Mouse (Mus musculus): Measurements from ENCODE around the gene Traf3ip2. TPM values are rescaled to one million over a fixed set of nuclear protein-coding genes. Genes with fewer than 3 reads are reported as not detected.
A peak's percentile ranks its signal among the peaks of the same experiment; 100 is the strongest.

Traf3ip2 gene
- polyA plus RNA-seq, 1 experiment from 2014 or later, result 8.3 TPM

DNA sequence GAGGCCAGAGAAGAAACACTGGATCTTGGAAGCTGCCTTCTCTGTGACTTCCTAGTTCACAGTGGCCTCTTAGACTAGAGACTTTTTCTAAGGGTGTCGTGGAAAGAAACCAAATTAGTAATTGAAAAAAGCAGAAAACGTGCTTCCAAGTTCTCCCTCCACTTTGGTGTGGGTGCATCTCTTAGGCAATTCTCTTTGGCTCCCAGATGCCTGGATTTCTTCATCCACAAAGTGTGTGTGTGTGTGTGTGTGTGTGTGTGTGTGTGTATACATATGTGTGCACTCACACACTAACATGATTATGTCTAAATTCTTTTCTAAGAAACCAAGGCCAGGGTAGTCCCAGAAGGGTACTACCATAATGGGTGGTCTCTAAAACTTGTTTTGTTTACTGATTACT lies 1.2 kb downstream of the Traf3ip2 start:
- WGBS, result 37% methylated on average over 2 of the region's 2 CpGs
- Histone ChIP-seq H3K9ac (no peak overlapping the region), H3K4me1 (replicated peaks; ENCODE audit: control insufficient read depth, insufficient read depth, low read length) (peaks cover 19% of the 10 kb centered on the region), H3K4me3 (replicated peaks; ENCODE audit: low read length) (no peak overlapping the region), H3K4me2 (replicated peaks) (no peak overlapping the region), H3K36me3 (replicated peaks; ENCODE audit: control insufficient read depth, insufficient read depth) (no peaks in the 10 kb centered on the region), H3K27me3 (ENCODE audit: control insufficient read depth, insufficient read depth, low read length) (no peaks in the 10 kb centered on the region), H3K9me3 (ENCODE audit: control insufficient read depth, low read length) (no peaks in the 10 kb centered on the region), H3K27ac (no peak overlapping the region)
- DNase-seq (ENCODE audit: low spot score) (no peak), ATAC-seq (ENCODE audit: low FRiP score) (no peak)

DNA sequence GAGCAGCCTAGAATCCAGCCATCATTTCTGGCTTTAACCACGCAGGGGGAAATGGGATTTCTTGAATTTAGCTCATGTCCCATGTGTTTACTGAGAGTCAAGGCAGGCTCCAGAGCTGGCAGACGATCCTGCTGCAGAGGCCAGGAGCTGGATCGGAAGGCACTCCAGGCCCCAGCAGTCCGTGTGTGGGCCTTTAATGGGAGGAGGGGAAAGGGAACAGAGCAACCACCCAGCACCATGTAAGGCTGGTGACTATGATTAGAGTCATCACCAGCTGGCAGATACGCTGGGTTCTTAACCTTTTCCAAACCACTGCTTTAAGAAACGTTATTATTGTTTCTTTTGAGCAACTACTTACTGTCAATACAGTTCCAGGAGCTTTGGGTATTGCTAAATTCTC lies 1.9 kb downstream of the Traf3ip2 start:
- no peak overlapping the region; the same call in 1 of the 2 replicates for H3K27ac ChIP-seq

DNA sequence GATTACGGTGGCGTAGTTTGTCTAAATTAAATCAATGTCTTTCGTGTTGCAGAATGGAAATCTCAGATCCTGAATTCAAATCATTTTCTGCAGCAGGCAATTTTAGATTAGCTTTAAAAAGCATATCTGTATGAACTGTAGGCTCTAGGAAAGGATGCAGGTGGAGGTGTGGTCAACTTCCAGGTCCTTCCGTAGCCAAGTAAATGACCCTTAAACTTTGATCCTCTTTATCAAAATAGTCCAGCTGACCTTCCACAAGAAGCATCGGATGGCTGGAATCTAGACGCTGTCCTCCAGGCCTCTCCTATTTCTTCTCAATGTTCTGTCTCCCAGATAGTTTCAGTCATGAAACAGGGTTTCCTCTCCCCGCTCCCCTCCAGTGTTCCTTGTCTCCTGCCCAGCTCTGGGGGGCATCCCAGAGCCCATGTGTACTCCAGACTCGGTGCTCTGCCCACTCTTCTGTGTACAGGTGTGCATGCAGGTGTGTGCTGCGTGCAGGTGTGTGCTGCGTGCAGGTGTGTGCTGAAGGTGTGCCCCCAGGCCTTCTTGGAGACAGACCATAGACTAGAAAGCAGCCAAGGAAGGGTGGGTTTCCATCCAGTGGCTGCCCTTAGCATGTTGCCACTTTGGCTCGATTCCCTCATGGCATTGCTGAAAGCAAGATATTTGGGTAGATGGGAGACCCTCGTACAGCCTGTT lies 2.9 kb downstream of the Traf3ip2 start:
- Histone ChIP-seq H3K4me3 (replicated peaks; ENCODE audit: low read length) (no peak overlapping the region), H3K27ac (no peak overlapping the region), H3K4me1 (replicated peaks; ENCODE audit: control insufficient read depth, insufficient read depth, low read length) (peaks cover 19% of the 10 kb centered on the region), H3K4me2 (replicated peaks) (no peak overlapping the region), H3K9me3 (ENCODE audit: control insufficient read depth, low read length) (no peaks in the 10 kb centered on the region), H3K9ac (no peak overlapping the region), H3K27me3 (ENCODE audit: control insufficient read depth, insufficient read depth, low read length) (no peaks in the 10 kb centered on the region), H3K36me3 (replicated peaks; ENCODE audit: control insufficient read depth, insufficient read depth) (no peaks in the 10 kb centered on the region)
- DNase-seq (ENCODE audit: low spot score), result no peak
- 88% methylated on average over 12 of the region's 12 CpGs for WGBS
- no peak for ATAC-seq (ENCODE audit: low FRiP score)

More for the DNA sequence above, 1.9 kb downstream of the Traf3ip2 start:
- ATAC-seq (ENCODE audit: low FRiP score) (peak; percentile 50; the same call in 1 of the 2 replicates), DNase-seq (ENCODE audit: low spot score) (no peak)
- 21% methylated on average over 6 of the region's 6 CpGs for WGBS
- no peak overlapping the region for H3K9ac ChIP-seq
- H3K27me3 ChIP-seq (ENCODE audit: control insufficient read depth, insufficient read depth, low read length), result no peaks in the 10 kb centered on the region
- no peaks in the 10 kb centered on the region for H3K9me3 ChIP-seq (ENCODE audit: control insufficient read depth, low read length)
- H3K4me3 ChIP-seq (replicated peaks; ENCODE audit: low read length), result no peak overlapping the region
- H3K4me1 ChIP-seq (replicated peaks; ENCODE audit: control insufficient read depth, insufficient read depth, low read length), result peaks cover 19% of the 10 kb centered on the region
- no peaks in the 10 kb centered on the region for H3K36me3 ChIP-seq (replicated peaks; ENCODE audit: control insufficient read depth, insufficient read depth)
- H3K4me2 ChIP-seq (replicated peaks), result no peak overlapping the region

DNA sequence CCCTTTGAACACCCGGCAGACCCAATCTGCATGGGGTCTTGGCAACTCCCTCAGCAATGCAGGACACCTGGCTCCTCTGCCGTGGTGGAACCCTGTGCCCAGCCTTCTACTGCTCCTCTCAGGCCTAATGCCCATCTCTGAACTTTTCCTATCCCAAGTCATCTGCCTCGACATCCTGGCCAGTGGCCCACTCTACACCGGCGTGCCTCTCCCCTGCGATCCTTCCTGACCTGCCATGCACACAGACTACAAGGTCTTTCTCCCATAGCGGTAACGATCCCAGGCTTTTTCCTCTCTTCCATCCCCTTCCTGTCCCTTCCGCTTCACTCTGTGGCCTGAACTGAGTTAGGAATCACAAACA lies 3.5 kb downstream of the Traf3ip2 start:
- DNase-seq (ENCODE audit: low spot score), result no peak
- Histone ChIP-seq H3K27ac (no peak overlapping the region), H3K4me2 (replicated peaks) (no peak overlapping the region), H3K27me3 (ENCODE audit: control insufficient read depth, insufficient read depth, low read length) (no peaks in the 10 kb centered on the region), H3K4me3 (replicated peaks; ENCODE audit: low read length) (no peak overlapping the region), H3K4me1 (replicated peaks; ENCODE audit: control insufficient read depth, insufficient read depth, low read length) (peaks cover 19% of the 10 kb centered on the region), H3K9me3 (ENCODE audit: control insufficient read depth, low read length) (no peaks in the 10 kb centered on the region), H3K36me3 (replicated peaks; ENCODE audit: control insufficient read depth, insufficient read depth) (no peaks in the 10 kb centered on the region), H3K9ac (no peak overlapping the region)
- ATAC-seq (ENCODE audit: low FRiP score), result no peak
- WGBS, result 89% methylated on average over 9 of the region's 9 CpGs

DNA sequence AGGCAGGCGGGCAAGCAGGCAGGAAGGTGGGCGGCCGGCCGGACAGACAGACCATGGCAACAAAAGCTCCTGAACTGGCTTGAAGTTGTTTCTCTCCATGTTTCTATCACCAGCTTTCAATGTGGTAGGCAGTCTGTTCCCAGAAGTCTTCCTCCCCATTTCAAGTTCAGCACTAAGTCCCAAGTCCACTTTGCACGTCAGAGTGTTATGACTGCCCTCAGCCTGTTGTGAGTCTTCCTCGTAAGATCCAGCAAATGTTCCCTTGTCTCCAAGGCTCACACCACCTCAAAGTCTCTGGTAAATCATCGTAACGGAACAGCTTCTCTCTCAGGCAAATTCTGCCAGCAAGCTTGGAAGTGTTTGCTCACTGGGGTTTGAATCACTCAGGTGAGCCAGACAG lies 3.9 kb downstream of the Traf3ip2 start:
- Histone ChIP-seq H3K9me3 (ENCODE audit: control insufficient read depth, low read length) (no peaks in the 10 kb centered on the region), H3K27me3 (ENCODE audit: control insufficient read depth, insufficient read depth, low read length) (no peaks in the 10 kb centered on the region), H3K36me3 (replicated peaks; ENCODE audit: control insufficient read depth, insufficient read depth) (peaks cover 3% of the 10 kb centered on the region; the same call in 1 of the 2 replicates), H3K27ac (no peak overlapping the region), H3K4me1 (replicated peaks; ENCODE audit: control insufficient read depth, insufficient read depth, low read length) (peaks cover 19% of the 10 kb centered on the region), H3K4me2 (replicated peaks) (no peak overlapping the region), H3K9ac (no peak overlapping the region), H3K4me3 (replicated peaks; ENCODE audit: low read length) (no peak overlapping the region)
- ATAC-seq (ENCODE audit: low FRiP score) (no peak), DNase-seq (ENCODE audit: low spot score) (no peak)
- 91% methylated on average over 8 of the region's 8 CpGs for WGBS

GRCm38 (mm10) chr10:39618431-39618830 lies 5.7 kb downstream of the Traf3ip2 start:
- ATAC-seq (ENCODE audit: low FRiP score), result no peak
- H3K9me3 ChIP-seq (ENCODE audit: control insufficient read depth, low read length), result no peaks in the 10 kb centered on the region
- no peak overlapping the region for H3K9ac ChIP-seq
- H3K27me3 ChIP-seq (ENCODE audit: control insufficient read depth, insufficient read depth, low read length), result no peaks in the 10 kb centered on the region
- H3K4me1 ChIP-seq (replicated peaks; ENCODE audit: control insufficient read depth, insufficient read depth, low read length), result peaks cover 15% of the 10 kb centered on the region
- WGBS, result 73% methylated on average over 10 of the region's 10 CpGs
- H3K36me3 ChIP-seq (replicated peaks; ENCODE audit: control insufficient read depth, insufficient read depth), result peaks cover 7% of the 10 kb centered on the region; the same call in 1 of the 2 replicates
- no peak for DNase-seq (ENCODE audit: low spot score)
- no peak overlapping the region for H3K4me2 ChIP-seq (replicated peaks)
- no peak overlapping the region for H3K4me3 ChIP-seq (replicated peaks; ENCODE audit: low read length)
- no peak overlapping the region for H3K27ac ChIP-seq

GRCm38 (mm10) chr10:39620626-39621025 lies 7.9 kb downstream of the Traf3ip2 start:
- no peak overlapping the region for H3K9ac ChIP-seq
- no peaks in the 10 kb centered on the region for H3K9me3 ChIP-seq (ENCODE audit: control insufficient read depth, low read length)
- no peak overlapping the region for H3K27ac ChIP-seq
- H3K27me3 ChIP-seq (ENCODE audit: control insufficient read depth, insufficient read depth, low read length), result no peaks in the 10 kb centered on the region
- H3K4me3 ChIP-seq (replicated peaks; ENCODE audit: low read length), result no peak overlapping the region
- no peak overlapping the region for H3K4me2 ChIP-seq (replicated peaks)
- WGBS, result 90% methylated on average over 5 of the region's 5 CpGs
- no peak for ATAC-seq (ENCODE audit: low FRiP score)
- no peak for DNase-seq (ENCODE audit: low spot score)
- peaks cover 7% of the 10 kb centered on the region; the same call in 1 of the 2 replicates for H3K36me3 ChIP-seq (replicated peaks; ENCODE audit: control insufficient read depth, insufficient read depth)
- H3K4me1 ChIP-seq (replicated peaks; ENCODE audit: control insufficient read depth, insufficient read depth, low read length), result peaks cover 11% of the 10 kb centered on the region

GRCm38 (mm10) chr10:39623806-39624205 lies 11.1 kb downstream of the Traf3ip2 start:
- DNase-seq (ENCODE audit: low spot score) (no peak), ATAC-seq (ENCODE audit: low FRiP score) (0 out of 2 replicates have a peak, but pooled peaks have one; percentile 38)
- H3K9ac ChIP-seq, result no peak overlapping the region
- H3K9me3 ChIP-seq (ENCODE audit: control insufficient read depth, low read length), result no peaks in the 10 kb centered on the region
- no peak overlapping the region for H3K4me3 ChIP-seq (replicated peaks; ENCODE audit: low read length)
- 41% methylated on average over 6 of the region's 6 CpGs for WGBS
- peaks cover 7% of the 10 kb centered on the region; the same call in 1 of the 2 replicates for H3K36me3 ChIP-seq (replicated peaks; ENCODE audit: control insufficient read depth, insufficient read depth)
- H3K27me3 ChIP-seq (ENCODE audit: control insufficient read depth, insufficient read depth, low read length), result no peaks in the 10 kb centered on the region
- H3K4me1 ChIP-seq (replicated peaks; ENCODE audit: control insufficient read depth, insufficient read depth, low read length), result peaks cover 12% of the 10 kb centered on the region
- H3K27ac ChIP-seq, result no peak overlapping the region
- H3K4me2 ChIP-seq (replicated peaks), result no peak overlapping the region

DNA sequence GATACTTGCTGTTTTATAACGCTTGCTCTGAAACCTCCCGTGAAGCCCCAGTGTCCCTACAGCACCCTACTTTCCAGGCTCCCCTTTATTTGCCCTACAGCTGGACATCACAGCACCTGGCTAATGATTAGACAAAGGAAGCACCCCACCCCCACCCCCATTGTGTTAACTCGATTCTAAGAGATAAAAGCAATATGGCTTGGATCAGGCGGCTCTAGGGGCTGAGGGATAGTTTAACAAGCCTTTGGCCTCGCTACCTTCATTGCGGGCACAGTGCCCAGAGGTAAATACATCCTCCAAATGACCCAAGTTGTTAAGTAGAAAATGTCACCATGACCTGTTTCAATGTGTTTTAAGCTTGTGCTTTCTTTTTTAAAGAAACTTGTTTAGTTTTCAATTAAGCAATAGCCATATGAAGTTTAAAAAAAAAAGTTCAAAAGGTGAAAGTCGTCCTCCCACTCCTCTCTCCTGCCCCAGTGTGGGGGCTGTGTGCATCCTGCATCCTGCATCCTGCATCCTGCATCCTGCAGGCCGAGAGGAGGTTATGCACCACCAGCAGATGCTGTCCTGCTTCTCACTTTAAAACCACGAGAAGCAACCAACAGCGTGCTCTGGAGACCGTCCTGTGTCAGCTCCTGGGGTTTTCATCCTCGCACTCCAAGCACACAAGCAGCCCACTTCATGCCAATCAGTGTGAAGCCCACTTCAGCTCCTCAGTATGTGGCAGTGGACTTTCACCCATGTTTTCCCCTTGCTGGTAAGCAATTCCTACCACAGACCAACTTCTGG lies 12.3 kb downstream of the Traf3ip2 start:
- no peak for ATAC-seq (ENCODE audit: low FRiP score)
- Histone ChIP-seq H3K4me1 (replicated peaks; ENCODE audit: control insufficient read depth, insufficient read depth, low read length) (peaks cover 23% of the 10 kb centered on the region), H3K4me3 (replicated peaks; ENCODE audit: low read length) (no peak overlapping the region), H3K9me3 (ENCODE audit: control insufficient read depth, low read length) (no peaks in the 10 kb centered on the region), H3K9ac (no peak overlapping the region), H3K27me3 (ENCODE audit: control insufficient read depth, insufficient read depth, low read length) (no peaks in the 10 kb centered on the region), H3K36me3 (replicated peaks; ENCODE audit: control insufficient read depth, insufficient read depth) (peaks cover 7% of the 10 kb centered on the region; the same call in 1 of the 2 replicates), H3K27ac (no peak overlapping the region), H3K4me2 (replicated peaks) (no peak overlapping the region)
- DNase-seq (ENCODE audit: low spot score), result no peak
- WGBS, result 56% methylated on average over 12 of the region's 12 CpGs
